ENCODE assay signal across 8 mouse cellular contexts in the genomic region with DNA sequence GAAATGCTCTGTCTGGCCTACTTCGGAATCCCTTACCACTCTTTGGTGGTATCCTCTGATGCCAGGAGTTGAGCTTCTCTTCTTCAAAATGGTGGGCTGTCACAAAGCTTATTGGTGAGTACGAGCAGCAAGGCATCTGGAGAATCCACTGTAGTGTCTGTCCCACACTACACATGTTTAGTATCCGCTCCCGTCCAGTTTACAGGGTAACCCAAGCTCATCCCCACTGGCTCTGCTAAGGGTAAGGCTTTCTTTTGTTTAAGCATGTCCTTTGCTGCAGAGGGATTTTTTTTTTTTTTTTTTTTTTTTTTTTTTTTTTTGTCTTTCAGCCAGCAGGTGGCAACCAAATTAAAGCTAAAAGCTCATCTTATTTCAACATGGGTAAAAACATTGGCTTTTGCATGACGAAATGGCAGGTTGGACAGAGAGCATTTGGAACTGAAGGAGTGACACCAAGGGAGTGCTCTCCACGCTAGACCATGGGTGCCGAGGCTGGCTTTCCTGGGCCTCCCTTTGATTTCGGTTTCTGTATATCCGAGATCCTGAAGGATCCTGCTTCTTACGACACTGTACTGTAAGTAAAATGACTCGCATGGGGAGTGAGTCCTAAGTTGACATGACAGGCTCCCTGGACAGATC. TPM values are rescaled to one million over a fixed set of nuclear protein-coding genes. Genes with fewer than 3 reads are reported as not detected.
DNase-seq lines count a peak whose midpoint lies in the region; ATAC-seq lines count a peak whose summit lies in the region.

A gene (plus strand): TSS at position 493 of the 639 bp plus-strand sequence.

- no peaks in the 10 kb centered on the region for H3K9me3 ChIP-seq in lung, embryonic 16.5 days (ENCODE audit: control insufficient read depth, low read length)

- intact Hi-C loops in heart, postnatal 36 days (cut with DNase I), result loop anchor here (1.0 to 5.0 kb wide), 4 partner anchors 42 to 380 kb away; no protein-coding TSS in a partner anchor

- no peak within 1 kb of the TSS for H3K4me3 ChIP-seq in lung, embryonic 16.5 days (ENCODE audit: low read length)

- no peak within 1 kb of the TSS for H3K4me2 ChIP-seq in lung, embryonic 16.5 days (ENCODE audit: low read depth, low read length)

- H3K4me1 ChIP-seq in lung, embryonic 16.5 days (replicated peaks; ENCODE audit: control insufficient read depth, insufficient read depth, low read length), result no peaks in the 10 kb centered on the region

- DNase-seq in lung, postnatal 14 days, result no peak
- no peak for DNase-seq in heart, postnatal 36 days
- no peak for DNase-seq in T-cell, adult 2 months (ENCODE audit: low spot score)
- no peak for DNase-seq in urinary bladder, adult 18-20 months (ENCODE audit: low spot score in 2 of 2)
- no peak for DNase-seq in cerebellum, adult 11 months

- ATAC-seq in lung, embryonic 16.5 days (ENCODE audit: low read depth), result no peak
- ATAC-seq in common myeloid progenitor, adult 5-6 weeks (replicated peaks; ENCODE audit: low read depth, poor library complexity, severe bottlenecking), result peak; percentile 50
- ATAC-seq in megakaryocyte, adult 5-6 weeks (ENCODE audit: poor library complexity, severe bottlenecking), result peak; percentile 49

- H3K27ac ChIP-seq in lung, embryonic 16.5 days (ENCODE audit: low read length), result no peak within 1 kb of the TSS

- no peaks in the 10 kb centered on the region for H3K27me3 ChIP-seq in lung, embryonic 16.5 days (ENCODE audit: control insufficient read depth, insufficient read depth, low read depth, low read length)

- H3K9ac ChIP-seq in lung, embryonic 16.5 days (ENCODE audit: low read length), result no peak within 1 kb of the TSS

- H3K36me3 ChIP-seq in lung, embryonic 16.5 days (ENCODE audit: control insufficient read depth, insufficient read depth, low read length), result no peaks in the 10 kb centered on the region

- 62% methylated on average over 11 of the region's 11 CpGs for WGBS in lung, embryonic 16.5 days

RNA-seq across cellular contexts. Expression of the gene that starts here (rescaled TPM):
- 55.1 and 58.7 TPM in 2 replicates for polyA plus RNA-seq in lung, embryonic 16.5 days (2015; fragmentation: Nextera tagmentation; extraction: Ambion mirVana)
- 68.5 and 75.5 TPM in 2 replicates for total RNA-seq in common myeloid progenitor, adult 5-6 weeks (2017)
- total RNA-seq in heart, postnatal 36 days (2021), result 10 to 100 TPM; 17.6 to 18.7 TPM
- 20.2 and 21.3 TPM in 2 replicates for total RNA-seq in megakaryocyte, adult 5-6 weeks (2015)
- total RNA-seq in megakaryocyte, adult 5-6 weeks (2017), result 25.6 and 27.7 TPM in 2 replicates
